Mouse (Mus musculus): Measurements from ENCODE around the gene Myt1l.

DNA sequence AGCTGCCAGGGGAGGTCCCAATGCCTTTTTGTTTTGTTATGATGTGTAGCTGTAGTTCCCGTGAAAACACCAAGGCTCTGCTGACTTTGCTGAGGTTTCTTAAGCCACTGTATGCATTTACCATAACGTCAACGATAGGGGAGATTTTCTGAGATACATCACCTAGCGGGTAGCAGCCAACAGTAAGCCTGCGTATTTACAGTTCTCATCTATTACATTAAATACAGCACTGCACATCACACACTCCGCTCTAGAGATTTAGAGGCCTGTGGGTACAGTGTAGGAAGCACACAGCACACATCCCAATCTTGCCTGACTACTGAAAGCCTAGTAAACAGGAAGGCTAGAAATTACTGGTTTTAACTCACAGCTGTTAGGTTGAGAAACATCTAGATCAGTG lies 6.1 kb downstream of the Myt1l start:
- no peak for TF ChIP-seq POLR2A (IDR thresholded peaks at IDR 0.05; ENCODE audit: borderline replicate concordance, extremely low read depth, insufficient read depth, insufficient read length, poor library complexity, severe bottlenecking)
- no peak for TF ChIP-seq CTCF (IDR thresholded peaks at IDR 0.05; ENCODE audit: borderline replicate concordance, extremely low read depth, insufficient read depth, insufficient read length)

Measured in brain, embryonic 14.5 days (tissue).